Mouse (Mus musculus): Measurements from ENCODE around the gene Itpkb.

DNA sequence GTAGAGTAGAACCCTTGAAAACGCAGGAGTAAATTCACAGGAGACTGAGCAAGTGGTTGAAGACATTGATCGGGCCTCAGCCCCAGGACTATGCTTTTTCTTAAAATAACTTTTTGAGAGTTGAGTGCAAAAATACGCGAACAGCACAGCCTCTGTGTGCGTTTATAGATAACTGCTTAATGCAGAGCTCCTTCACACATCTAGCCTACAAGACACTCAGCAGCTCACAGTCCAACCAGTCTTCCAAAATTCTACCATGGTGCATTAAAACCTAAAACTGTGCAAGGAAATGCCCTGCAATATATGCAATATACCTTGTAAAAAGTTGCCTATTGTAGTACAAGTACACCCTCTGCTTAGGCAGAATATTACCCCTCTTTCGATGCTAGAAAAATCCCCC is 579 bp upstream of the Itpkb start:
- TF ChIP-seq GABPA (IDR thresholded peaks at IDR 0.05; ENCODE audit: low read depth, low read length) (no peak), POLR2A (IDR thresholded peaks at IDR 0.05; ENCODE audit: control insufficient read depth in 1 of 2, insufficient read depth in 1 of 2, low read depth in 1 of 2, low read length in 2 of 2, poor library complexity in 1 of 2) (no peak), MAFK (IDR thresholded peaks at IDR 0.05; ENCODE audit: borderline replicate concordance, low read depth, low read length) (no peak), ELF1 (IDR thresholded peaks at IDR 0.05; ENCODE audit: low read depth, low read length) (no peak), CTCF (IDR thresholded peaks at IDR 0.05 in 2 of 3, conservative IDR thresholded peaks at IDR 0.05 in 1 of 3; ENCODE audit: control insufficient read depth in 1 of 3, insufficient read depth in 1 of 3, low read depth in 2 of 3, low read length in 3 of 3, poor library complexity in 1 of 3, severe bottlenecking in 1 of 3) (no peak)

Data from MEL (cell line).